Mouse (Mus musculus): ENCODE results near the gene Klhl28. TPM values are rescaled to one million over a fixed set of nuclear protein-coding genes. Genes with fewer than 3 reads are reported as not detected.
A peak's percentile ranks its signal among the peaks of the same experiment; 100 is the strongest.

Klhl28 gene
- total RNA-seq (2014; fragmentation: Nextera tagmentation), result 7.3 and 7.6 TPM in 2 replicates
- 5.2 and 16.8 TPM in 2 replicates for total RNA-seq (2017)

DNA sequence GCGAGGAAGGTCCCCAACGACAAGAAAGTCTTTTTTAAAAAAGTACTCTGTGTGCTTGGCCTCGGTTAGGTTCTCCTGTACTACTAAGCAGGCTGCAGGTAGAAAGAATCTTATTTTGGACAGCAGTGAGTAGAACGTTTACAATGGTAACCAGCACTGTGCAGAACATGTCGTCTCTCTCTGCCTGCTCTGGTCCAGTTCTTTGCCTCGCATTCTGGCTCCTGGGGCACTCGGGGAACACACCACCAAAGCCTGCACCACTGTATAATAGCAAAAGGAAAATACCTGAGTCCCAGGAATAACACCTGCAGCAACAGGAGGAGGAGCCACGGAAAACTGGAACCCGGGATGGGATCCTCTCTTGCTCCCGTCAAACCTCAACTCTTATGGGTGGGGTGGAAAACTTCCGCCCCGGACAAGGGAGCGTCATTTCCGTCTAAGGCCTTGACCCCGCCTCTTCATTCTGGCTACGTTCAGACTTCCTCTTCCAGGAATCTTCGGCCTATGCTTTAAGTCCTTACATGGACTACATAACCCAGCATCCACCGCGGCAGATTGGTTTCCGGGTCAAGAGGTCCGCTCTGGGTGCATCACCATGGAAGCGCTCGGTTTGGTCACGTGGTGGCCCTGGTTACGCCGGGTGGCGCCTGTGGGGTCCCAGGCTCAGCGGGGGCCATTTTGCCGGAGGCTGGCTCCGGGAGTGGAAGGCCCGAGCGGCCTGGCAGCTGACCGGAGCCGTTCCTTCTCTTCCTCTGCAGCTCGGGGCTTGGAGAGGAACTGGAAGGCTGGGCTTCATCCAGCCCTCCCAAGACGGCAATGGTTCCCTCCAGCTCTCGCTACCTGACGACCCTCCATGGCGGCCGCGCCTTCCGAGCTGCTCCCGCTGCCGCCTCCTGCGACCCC lies at the start of gene Klhl28, which contains the start of gene Togaram1:
Gene Klhl28, minus strand, starts transcription at position 411 of the 903 bp plus-strand sequence.
Gene Togaram1, plus strand, starts transcription at position 681 of the 903 bp plus-strand sequence.
- ATAC-seq (replicated peaks; ENCODE audit: low FRiP score, low TSS enrichment, poor library complexity, severe bottlenecking), result peak; percentile 94

DNA sequence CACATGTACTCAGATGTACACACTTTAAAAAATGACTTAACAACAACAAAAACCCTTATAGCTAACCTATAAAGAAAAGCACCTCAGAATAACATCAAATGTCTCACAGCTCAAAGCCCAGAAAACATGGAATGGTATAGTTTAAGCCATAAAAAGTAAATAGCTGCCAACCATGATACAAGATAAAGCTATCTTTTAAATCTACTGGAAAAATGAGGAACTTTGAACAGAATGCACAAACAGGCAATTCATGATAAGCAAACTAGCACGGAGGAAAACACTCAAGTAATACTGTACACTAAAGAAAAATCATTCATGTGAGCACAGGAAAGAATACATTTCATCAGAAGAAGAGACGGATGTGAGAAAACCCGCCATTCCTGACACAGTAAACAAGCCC lies 42.4 kb upstream of the Klhl28 start:
- no peak for ATAC-seq (replicated peaks; ENCODE audit: low FRiP score, low TSS enrichment, poor library complexity, severe bottlenecking)

- no peak for ATAC-seq (replicated peaks; ENCODE audit: low FRiP score, low TSS enrichment, poor library complexity, severe bottlenecking)
Observed at GRCm38 (mm10) chr12:64977518-64977917, 12.2 kb upstream of the Klhl28 start.

DNA sequence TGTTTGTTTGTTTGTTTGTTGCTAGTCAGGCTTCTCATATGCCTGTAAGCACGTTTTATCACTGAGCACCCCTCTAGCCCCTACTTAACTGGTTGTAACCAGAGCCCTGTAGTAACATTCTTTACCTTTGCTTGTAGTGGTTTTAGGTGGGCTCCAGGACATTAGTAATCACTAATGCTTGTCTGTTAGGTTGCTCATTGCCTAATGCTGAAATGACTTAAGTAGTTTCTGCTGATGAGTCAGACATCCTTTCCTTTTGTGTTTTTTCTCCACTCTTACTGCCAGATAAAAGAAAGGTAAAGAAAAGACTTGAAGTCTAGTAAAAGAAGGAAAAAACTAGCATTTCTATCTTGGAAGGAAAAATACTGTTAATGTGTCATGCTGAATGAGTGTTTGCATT lies 10.9 kb upstream of the Klhl28 start:
- ATAC-seq (replicated peaks; ENCODE audit: low FRiP score, low TSS enrichment, poor library complexity, severe bottlenecking), result no peak

DNA sequence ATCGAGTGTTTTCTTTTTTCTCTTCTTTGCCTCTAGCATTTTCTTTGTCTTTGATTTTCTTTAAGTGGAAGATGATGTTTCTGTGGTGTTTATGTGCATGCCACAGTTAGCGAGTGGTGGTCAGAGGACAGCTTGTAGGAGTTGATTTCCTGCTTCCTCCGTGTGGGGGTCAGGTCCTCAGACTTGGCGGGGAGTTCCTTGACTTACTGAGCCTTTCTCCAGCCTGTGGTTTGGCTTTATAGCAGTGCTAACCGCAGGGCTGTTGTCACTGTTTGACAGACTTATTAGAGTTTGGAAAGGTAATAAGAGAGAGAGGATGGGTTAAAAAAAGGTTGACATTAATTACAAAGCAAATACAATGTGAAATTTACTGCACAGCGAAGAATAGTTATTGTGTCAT lies 10.2 kb upstream of the Klhl28 start:
- peak; percentile 89 for ATAC-seq (replicated peaks; ENCODE audit: low FRiP score, low TSS enrichment, poor library complexity, severe bottlenecking)

- no peak for ATAC-seq (replicated peaks; ENCODE audit: low FRiP score, low TSS enrichment, poor library complexity, severe bottlenecking)
Observed at GRCm38 (mm10) chr12:64972063-64972462, 6.7 kb upstream of the Klhl28 start.

- ATAC-seq (replicated peaks; ENCODE audit: low FRiP score, low TSS enrichment, poor library complexity, severe bottlenecking), result no peak
Observed at GRCm38 (mm10) chr12:64971399-64971798, 6.1 kb upstream of the Klhl28 start.

DNA sequence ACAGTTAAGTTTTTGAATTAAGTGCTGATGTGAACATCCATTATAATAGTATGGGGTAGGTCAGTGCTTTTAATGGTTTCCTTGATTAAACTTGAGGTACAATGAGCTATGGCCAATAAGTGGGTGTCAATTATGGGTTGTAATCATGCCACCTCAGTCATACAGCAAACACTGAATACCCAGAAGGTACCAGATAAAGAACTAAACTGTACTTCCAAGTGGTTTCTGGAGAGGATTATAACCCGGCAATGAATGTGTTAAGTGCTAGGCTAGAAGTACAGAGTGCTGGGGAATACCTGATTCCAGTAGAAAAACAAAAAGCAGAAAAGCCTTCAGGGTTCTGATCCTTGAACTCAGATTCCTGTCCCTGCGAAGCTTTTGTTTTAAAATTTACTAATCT lies 2.7 kb upstream of the Klhl28 start:
- ATAC-seq (replicated peaks; ENCODE audit: low FRiP score, low TSS enrichment, poor library complexity, severe bottlenecking), result peak; percentile 26

DNA sequence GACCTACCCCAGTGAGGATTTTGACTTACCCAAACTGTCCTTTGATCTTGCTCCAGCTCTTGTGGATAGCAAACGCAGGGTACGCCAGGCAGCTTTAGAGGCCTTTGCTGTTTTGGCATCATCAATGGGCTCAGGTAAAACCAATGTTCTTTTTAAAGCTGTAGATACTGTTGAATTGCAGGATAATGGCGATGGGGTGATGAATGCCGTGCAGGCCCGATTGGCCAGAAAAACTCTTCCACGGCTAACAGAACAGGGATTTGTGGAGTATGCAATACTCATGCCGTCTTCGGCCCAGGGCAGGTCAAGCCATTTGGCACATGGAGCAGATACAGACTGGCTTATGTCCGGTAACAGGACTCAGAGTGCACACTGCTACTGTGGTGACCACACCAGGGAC lies 2.1 kb upstream of the Klhl28 start:
- no peak for ATAC-seq (replicated peaks; ENCODE audit: low FRiP score, low TSS enrichment, poor library complexity, severe bottlenecking)

- ATAC-seq (replicated peaks; ENCODE audit: low FRiP score, low TSS enrichment, poor library complexity, severe bottlenecking), result no peak
Observed at GRCm38 (mm10) chr12:64966652-64967435, 1.5 kb upstream of the Klhl28 start.

- peak; percentile 16 for ATAC-seq (replicated peaks; ENCODE audit: low FRiP score, low TSS enrichment, poor library complexity, severe bottlenecking)
Observed at GRCm38 (mm10) chr12:64966101-64966631, 832 bp upstream of the Klhl28 start.

GRCm38 (mm10) chr12:64964560-64964959 lies 774 bp downstream of the Klhl28 start:
- no peak for ATAC-seq (replicated peaks; ENCODE audit: low FRiP score, low TSS enrichment, poor library complexity, severe bottlenecking)

DNA sequence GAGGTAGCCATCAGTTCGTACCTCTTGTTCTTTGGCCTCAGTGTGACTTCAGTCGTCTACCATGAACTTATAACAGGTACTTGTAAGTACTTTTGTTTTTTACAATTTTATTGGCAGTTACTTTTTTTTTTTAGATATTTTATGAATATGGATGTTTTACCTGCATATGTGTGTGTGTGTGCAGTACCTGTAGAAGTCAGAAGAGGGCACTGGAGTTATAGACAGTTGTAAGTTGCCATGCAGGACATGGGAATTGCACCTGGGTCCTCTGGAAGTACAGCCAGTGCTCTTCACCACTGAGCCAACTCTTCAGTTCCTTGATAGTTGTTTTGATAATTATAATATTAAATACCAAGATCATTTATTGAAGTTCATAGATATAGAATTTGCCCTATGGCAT lies 27.8 kb downstream of the Klhl28 start:
- peak; percentile 77; the same call in 1 of the 2 replicates for ATAC-seq (replicated peaks; ENCODE audit: low FRiP score, low TSS enrichment, poor library complexity, severe bottlenecking)

GRCm38 (mm10) chr12:64917578-64918471 lies 47.5 kb downstream of the Klhl28 start, which contains the start of gene Gm527:
TSS of gene Gm527 (plus strand) at chr12:64917906.
- ATAC-seq (replicated peaks; ENCODE audit: low FRiP score, low TSS enrichment, poor library complexity, severe bottlenecking), result peak; percentile 100

DNA sequence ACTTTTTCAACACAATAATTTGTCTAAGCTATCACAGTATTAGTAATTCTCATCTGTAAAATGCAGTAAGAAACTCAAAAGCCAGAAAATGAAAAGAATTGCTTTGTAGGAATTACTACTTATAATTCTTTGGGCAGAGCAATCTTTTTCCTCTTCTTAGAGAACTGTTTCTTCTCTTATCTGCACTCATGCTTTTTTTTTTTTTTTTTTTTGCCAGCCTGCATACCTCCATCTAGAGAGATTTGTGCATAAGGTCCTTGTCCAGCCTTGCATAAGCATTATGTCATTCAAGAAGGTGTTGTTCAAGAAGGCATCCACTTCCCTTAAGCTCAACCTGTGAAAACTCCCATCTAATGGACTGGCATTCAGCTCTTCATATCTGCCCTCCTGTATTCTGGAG lies 48.6 kb downstream of the Klhl28 start:
- ATAC-seq (replicated peaks; ENCODE audit: low FRiP score, low TSS enrichment, poor library complexity, severe bottlenecking), result no peak

DNA sequence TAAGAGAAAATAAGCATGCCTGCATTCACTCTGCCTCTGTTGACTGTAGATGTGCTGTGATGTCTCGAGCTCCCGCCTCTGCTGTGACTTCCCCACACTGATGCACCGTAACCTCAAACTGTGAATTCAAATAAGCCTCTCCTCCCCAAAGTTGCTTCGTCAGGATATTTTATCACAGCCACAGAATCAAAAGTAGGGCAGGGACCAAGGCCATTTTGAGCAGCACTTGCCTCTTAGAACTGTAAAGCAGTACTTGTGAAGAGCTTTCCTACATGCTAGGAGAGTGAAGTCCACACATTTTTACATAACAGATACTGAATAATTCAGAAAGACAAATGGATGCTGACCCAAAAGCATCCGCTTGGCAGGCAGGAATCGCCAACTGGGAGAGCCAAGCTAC lies 52.3 kb downstream of the Klhl28 start:
- ATAC-seq (replicated peaks; ENCODE audit: low FRiP score, low TSS enrichment, poor library complexity, severe bottlenecking), result no peak

DNA sequence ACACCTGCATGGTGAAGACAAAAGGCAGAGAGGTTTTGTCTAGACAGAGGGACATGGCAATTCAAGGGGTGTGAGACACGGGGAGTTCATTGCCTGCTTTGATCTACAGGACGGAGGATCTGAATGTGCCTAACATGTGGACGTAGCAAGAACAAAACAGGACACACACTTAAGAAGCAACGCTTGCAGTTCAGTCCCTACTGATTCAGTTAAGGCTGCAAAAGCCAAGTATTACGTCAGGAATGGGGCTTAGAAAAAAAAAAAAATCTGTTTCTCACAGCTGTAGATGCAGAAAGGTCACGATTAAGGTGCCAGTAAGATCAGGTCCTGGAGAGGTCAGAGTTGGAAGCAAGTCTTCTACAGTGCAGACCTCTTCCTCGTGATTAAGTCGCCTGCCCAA lies 62.1 kb downstream of the Klhl28 start:
- no peak for ATAC-seq (replicated peaks; ENCODE audit: low FRiP score, low TSS enrichment, poor library complexity, severe bottlenecking)

- ATAC-seq (replicated peaks; ENCODE audit: low FRiP score, low TSS enrichment, poor library complexity, severe bottlenecking), result no peak
Observed at GRCm38 (mm10) chr12:64902506-64902905, 62.8 kb downstream of the Klhl28 start.
